Mouse (Mus musculus) 3134 (cell line): ENCODE measurements around the gene Prkce.

Source experiments
- DNase-seq: peaks from one replicate; pipeline ENCODE4 v3.0.0-alpha.2; 2011; ENCODE audit warnings: low spot score; ENCODE audit not compliant: insufficient read length; ENCODE audit errors: extremely low read depth

Gene Prkce

DNA sequence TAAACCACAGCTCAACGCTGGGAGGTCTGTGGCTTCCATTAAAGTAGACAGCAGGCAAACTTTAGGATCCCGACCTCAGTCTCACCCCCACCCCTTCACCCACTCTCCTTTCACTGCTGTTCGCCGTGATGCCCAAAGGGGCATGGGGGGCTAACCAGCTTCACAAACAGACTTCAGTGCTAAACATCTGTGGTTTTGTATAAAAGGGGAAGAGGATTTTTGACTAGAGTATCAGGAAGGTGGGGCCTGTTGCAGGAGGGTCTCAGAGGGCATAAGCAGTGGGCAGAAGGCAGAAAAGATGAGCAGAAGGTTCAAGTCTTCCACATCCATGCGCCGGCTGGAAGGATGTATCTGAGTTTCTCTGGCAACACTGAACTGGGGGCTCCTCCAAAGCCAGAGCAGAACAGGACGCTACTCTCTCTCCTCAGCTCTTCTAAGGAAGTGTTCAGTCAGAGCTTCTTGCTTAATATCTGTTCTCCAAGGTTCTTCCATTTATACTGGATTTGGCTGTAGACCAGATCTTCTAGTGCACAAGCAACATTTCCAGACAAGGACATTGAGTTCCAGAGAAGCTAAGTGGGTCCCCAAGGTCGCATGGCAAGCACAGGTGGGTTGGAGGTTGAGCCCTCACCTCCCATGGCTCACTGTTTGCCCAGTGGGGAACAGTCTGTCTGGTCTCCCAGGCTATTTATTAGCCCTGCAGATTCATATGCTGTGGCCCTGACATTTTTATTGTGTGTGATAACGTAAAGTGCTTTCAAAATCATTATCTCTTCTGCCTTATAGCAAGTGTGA lies 2.8 kb downstream of the Prkce start:
- no peak for DNase-seq

- no peak for DNase-seq
These were observed 7.9 kb downstream of the Prkce start for GRCm38 (mm10) chr17:86175516-86175915.

- DNase-seq, result no peak
These were observed 9.1 kb downstream of the Prkce start for GRCm38 (mm10) chr17:86176722-86177121.

GRCm38 (mm10) chr17:86183788-86184187 lies 16.2 kb downstream of the Prkce start:
- no peak for DNase-seq

DNA sequence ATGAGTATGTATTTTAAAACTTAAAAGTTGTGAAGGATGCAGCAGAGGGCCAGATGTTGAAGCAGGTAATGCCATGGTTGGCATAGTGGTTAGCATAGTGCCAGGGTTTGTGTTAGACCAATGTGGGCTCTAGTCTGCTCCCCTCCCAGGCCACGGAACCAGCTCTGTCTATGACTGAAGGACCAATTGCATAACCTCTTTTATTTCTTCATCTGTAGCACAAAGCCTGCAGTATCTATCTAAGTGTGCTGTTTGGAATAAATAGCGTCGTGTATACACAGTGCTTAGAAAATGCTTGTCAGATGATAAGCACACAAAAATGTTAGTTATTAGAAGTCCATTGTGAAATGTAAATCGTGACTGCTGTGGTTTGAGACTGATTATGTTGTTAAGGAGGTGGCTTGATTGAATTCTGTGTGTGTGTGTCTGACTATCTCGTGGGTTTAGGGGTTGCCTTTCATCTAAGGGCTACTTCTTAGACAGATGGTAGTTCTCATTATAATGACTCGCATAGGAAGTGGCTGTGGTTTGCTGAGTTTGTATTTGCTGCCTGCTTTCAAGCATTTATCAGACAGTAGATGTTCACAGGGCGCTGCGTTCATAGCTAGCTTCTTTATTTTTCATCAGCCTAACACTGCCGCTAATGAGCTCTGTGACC lies 17.1 kb downstream of the Prkce start:
- no peak for DNase-seq

- no peak for DNase-seq
These were observed 18.0 kb downstream of the Prkce start for GRCm38 (mm10) chr17:86185584-86185983.

DNA sequence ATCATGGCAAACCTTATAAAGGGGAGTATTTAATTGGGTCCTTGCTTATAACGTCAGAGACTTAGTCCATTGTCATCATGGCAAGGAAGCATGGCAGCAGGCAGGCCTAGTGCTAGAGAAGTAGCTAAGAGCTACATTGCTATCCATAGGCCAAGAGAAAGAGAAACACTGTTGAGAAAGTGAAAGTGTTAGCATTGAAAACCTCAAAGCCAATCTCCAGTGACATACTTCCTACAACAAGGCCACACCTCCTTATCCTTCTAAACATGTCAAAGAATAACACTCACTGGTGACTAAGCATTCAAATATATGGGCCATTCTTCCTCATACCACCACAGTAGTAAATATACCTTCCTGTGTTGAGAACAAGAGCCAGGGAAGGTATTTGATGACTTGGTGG lies 20.2 kb downstream of the Prkce start:
- peak; percentile 33 for DNase-seq

- no peak for DNase-seq
These were observed 26.4 kb downstream of the Prkce start for GRCm38 (mm10) chr17:86193979-86194378.

GRCm38 (mm10) chr17:86194921-86195320 lies 27.3 kb downstream of the Prkce start:
- DNase-seq, result no peak

DNA sequence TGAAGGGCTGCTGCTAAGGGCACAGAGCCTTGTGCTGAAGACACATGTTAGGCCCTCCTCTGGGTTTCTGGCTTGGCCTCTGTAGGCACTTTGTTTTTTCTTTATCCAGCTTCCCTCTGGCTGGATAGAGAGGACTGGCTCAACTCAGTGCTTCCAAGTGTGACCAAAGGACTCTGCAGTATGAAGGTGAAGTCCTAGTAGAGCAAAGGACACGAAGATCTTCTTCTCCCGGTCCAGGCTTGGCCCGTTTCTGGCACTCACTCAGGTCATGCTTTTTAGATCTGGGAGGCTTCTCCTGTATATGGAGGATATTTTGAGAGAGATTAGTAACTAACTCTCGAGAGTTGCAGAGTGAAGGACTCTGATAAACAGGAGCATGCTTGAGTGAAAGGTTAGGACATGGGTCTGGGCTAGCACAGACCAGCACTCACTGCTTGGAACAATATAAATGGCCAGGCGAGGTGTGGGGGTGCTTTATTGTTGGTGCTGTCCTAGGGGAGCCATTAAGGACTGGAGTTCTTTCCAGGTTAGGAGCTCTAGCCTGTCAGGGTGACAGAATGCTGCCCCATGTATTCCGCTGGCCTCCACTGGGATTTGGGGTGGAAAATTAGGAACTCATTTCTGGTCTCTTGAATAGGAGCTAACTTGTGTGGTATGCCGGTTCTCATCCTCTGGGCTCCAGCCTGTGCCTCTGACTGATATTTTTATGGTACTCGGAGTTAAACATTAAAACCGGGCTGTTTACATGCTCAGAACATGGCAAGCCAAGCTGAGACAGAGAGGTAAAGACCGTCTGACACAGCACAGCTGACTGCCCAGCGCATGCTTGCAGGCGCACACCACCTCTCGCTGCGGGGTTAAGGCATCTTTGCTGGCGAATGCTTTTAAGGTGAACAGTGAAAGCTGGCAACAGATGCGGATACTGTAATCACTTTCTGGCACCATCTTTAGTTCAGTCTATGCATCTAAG lies 31.2 kb downstream of the Prkce start:
- no peak for DNase-seq

DNA sequence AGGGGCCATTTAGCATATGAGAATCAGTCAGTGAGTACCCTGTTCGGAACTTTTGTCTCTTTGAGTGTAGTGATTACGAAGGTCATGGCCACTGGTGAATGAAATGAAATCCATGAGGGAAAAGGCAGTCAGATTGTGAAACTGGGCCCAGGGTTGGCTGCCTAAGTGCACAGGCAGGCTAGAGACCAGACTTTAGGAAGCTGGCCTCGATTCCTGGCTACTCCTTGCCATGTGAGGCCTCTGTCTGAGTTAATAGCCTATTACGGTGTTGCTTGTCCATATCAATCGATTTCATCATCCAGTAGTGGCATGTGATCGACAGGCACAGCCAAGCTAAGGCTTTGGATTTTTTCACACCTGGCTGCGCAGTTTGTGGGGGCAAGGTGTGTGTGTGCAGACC lies 34.4 kb downstream of the Prkce start:
- no peak for DNase-seq

- DNase-seq, result peak; percentile 20
These were observed 35.4 kb downstream of the Prkce start for GRCm38 (mm10) chr17:86202972-86203371.

GRCm38 (mm10) chr17:86203531-86204450 lies 36.2 kb downstream of the Prkce start:
- DNase-seq, result no peak

DNA sequence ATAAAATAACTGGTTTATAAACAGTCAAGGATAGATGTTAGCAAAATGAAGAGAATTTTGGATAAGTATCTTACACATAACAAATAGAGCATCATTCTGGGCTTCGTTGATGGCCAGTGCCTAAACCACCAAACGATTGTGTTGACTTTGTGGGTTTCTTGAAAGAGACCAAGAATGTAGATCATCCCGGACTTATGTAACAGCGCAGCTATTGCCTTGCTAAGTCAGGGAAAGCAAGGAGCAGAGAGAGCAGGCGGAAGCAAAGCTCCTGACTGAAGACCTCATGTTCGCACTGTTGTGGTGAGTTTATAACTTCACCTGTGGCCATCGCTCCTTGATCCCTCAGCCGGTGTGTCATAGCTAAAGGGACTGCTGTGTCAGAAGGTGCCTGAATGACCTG lies 38.7 kb downstream of the Prkce start:
- DNase-seq, result no peak

DNA sequence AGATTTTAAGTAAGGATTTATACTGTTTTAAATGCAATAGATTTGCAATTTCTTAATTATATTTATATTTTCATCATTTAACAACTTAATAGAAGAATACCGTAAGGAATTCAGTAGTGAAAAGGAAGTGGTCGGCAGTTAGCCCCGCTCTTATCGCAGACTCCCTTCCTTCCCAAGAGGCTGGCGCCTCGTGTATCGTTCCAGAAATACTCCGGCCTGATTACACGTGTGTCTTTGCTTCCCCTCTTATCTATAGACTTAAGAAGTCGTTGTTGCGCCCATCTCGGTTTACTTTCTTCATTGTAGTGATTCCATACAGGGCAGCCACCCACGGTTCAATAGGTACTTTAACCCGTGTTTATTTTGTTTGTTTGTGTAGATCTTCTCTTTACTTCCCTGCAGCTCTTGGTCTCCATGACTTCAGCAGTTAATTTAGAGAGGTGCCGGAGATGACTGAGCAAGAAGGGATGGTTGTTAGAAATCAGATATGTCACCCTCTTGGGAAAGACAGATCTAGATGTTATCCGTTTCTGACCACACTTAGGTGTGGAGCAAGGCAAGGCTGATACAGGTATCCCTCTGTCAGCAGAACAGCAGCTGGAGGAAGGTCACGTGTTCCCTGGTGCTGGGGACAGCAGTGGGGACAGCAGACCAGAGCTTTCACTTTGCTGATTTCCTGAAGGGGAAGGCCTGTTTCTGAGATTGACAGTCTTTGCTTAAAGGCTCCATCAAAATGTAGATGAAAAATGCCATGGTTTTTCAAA lies 40.7 kb downstream of the Prkce start:
- no peak for DNase-seq

DNA sequence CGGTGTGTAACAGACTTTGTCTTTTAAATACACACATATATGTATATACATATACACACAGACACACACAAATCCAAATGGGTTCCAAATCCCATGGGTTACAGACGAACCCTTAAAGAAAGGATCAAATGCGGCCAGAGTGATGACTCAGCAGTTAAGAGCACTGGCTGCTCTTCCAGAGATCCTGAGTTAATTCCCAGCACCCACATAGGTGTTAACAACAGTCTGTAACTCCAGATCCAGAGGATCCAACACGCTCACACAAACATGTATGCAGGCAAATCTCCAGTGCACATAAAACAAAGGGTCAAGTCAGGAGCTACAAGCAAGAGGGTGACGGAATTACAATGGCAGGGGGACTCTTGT lies 41.2 kb downstream of the Prkce start:
- no peak for DNase-seq

GRCm38 (mm10) chr17:86209680-86210251 lies 42.2 kb downstream of the Prkce start:
- DNase-seq, result no peak

DNA sequence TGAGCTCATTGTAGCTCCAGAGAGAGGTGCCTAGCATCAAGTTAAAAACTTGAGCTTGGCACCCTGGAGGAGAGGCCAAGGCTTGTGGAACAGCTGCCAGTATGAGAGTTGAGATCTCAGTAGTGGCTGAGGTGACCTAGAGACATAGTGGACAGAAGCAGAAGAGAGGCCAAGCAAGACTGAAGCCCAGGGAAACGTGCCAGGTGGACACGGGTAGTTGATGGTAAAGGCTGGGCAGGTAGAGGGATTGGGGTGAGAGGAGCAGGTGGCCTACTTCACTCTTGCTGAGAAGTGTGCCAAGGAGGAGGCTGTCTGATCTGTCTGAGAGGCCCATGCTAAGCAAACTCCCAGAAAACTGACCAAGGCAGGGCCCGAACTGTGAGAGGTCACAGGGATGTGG lies 44.6 kb downstream of the Prkce start:
- DNase-seq, result no peak

DNA sequence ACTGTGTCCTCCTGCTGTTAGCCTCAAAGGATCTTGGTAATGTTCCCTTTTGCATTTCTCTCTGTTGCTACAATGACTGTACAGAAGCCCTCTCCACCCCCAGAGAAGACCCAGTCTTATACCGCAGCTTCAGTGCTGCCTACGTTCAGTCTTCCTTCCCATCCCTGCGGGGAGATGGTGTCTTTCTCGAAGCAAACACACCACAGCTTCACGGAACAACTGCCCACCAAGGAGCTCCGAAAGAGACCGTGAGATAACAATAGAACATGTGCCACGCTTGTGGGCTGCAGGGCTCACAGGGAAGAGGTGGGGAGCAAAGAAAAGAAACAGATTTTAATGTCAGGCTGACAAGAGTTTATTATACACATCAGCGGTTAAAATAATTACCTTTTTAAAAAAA lies 46.7 kb downstream of the Prkce start:
- no peak for DNase-seq
